Mouse (Mus musculus): ENCODE data around the gene 3110082I17Rik.

Gene 3110082I17Rik

GRCm38 (mm10) chr5:139457241-139457640, 3.1 kb downstream of the 3110082I17Rik start:
- intact Hi-C loops (cut with DNase I) = no loop called here

- intact Hi-C loops (cut with DNase I) = no loop called here
These were observed 5.2 kb downstream of the 3110082I17Rik start for GRCm38 (mm10) chr5:139455166-139455565.

- intact Hi-C loops (cut with DNase I) = no loop called here
These were observed 7.3 kb downstream of the 3110082I17Rik start for GRCm38 (mm10) chr5:139453031-139453430.

GRCm38 (mm10) chr5:139449926-139450325, 10.4 kb downstream of the 3110082I17Rik start:
- intact Hi-C loops (cut with DNase I) = no loop called here

- intact Hi-C loops (cut with DNase I) = no loop called here
These were observed 11.1 kb downstream of the 3110082I17Rik start for GRCm38 (mm10) chr5:139449161-139449791.

GRCm38 (mm10) chr5:139448025-139448424, 12.3 kb downstream of the 3110082I17Rik start:
- intact Hi-C loops (cut with DNase I) = no loop called here

GRCm38 (mm10) chr5:139445258-139445657, 15.1 kb downstream of the 3110082I17Rik start:
- intact Hi-C loops (cut with DNase I) = no loop called here

- intact Hi-C loops (cut with DNase I) = no loop called here
These were observed 17.4 kb downstream of the 3110082I17Rik start for GRCm38 (mm10) chr5:139442962-139443361.

- intact Hi-C loops (cut with DNase I) = no loop called here
These were observed 17.9 kb downstream of the 3110082I17Rik start for GRCm38 (mm10) chr5:139442428-139442827.

- intact Hi-C loops (cut with DNase I) = no loop called here
These were observed 18.7 kb downstream of the 3110082I17Rik start for GRCm38 (mm10) chr5:139441726-139442018.

GRCm38 (mm10) chr5:139440926-139441725, 19.2 kb downstream of the 3110082I17Rik start:
- intact Hi-C loops (cut with DNase I) = no loop called here

GRCm38 (mm10) chr5:139440451-139440850, 19.9 kb downstream of the 3110082I17Rik start:
- intact Hi-C loops (cut with DNase I) = no loop called here

- intact Hi-C loops (cut with DNase I) = no loop called here
These were observed 21.9 kb downstream of the 3110082I17Rik start for GRCm38 (mm10) chr5:139438440-139438839.

- intact Hi-C loops (cut with DNase I) = no loop called here
These were observed 22.6 kb downstream of the 3110082I17Rik start for GRCm38 (mm10) chr5:139437769-139438168.

GRCm38 (mm10) chr5:139434940-139435339, 25.4 kb downstream of the 3110082I17Rik start:
- intact Hi-C loops (cut with DNase I) = loop anchor here (5.0 kb wide), 1 partner anchor 72 kb away; no protein-coding TSS in a partner anchor

- intact Hi-C loops (cut with DNase I) = loop anchor here (5.0 kb wide), 1 partner anchor 73 kb away; no protein-coding TSS in a partner anchor
These were observed 26.3 kb downstream of the 3110082I17Rik start for GRCm38 (mm10) chr5:139433842-139434568.

GRCm38 (mm10) chr5:139432747-139433508, 27.4 kb downstream of the 3110082I17Rik start:
- intact Hi-C loops (cut with DNase I) = loop anchor here (5.0 kb wide), 1 partner anchor 74 kb away; no protein-coding TSS in a partner anchor

GRCm38 (mm10) chr5:139432333-139432732, 28.0 kb downstream of the 3110082I17Rik start:
- intact Hi-C loops (cut with DNase I) = loop anchor here (5.0 kb wide), 1 partner anchor 75 kb away; no protein-coding TSS in a partner anchor

- intact Hi-C loops (cut with DNase I) = loop anchor here (5.0 kb wide), 1 partner anchor 77 kb away; no protein-coding TSS in a partner anchor
These were observed 30.4 kb downstream of the 3110082I17Rik start for GRCm38 (mm10) chr5:139429818-139430341.

GRCm38 (mm10) chr5:139427989-139428388, 32.3 kb downstream of the 3110082I17Rik start:
- intact Hi-C loops (cut with DNase I) = no loop called here

GRCm38 (mm10) chr5:139427001-139427400, 33.3 kb downstream of the 3110082I17Rik start:
- intact Hi-C loops (cut with DNase I) = no loop called here
